Mouse (Mus musculus) neural tube, embryonic 15.5 days (tissue): ENCODE results near the gene Ush2a. TPM values are rescaled to one million over a fixed set of nuclear protein-coding genes. Genes with fewer than 3 reads are reported as not detected.

ENCODE experiments used
- ATAC-seq: fragments of 200-750 bp; cut with Nextera tagmentation; 2 replicates; pipeline ENCODE4 v1.8.0; 2017; ENCODE audit warnings: mild to moderate bottlenecking, moderate TSS enrichment, moderate library complexity; ENCODE audit not compliant: low FRiP score
- H3K27ac ChIP-seq: fragments of 300-500 bp; sonication (generic); replicated peaks from 2 replicates; pipeline ENCODE4 v1.5.1; 2015; ENCODE audit warnings: mild to moderate bottlenecking, inconsistent platforms
- H3K27me3 ChIP-seq: fragments of 300-500 bp; sonication (generic); replicated peaks from 2 replicates; pipeline ENCODE4 v1.6.1; 2015; ENCODE audit warnings: inconsistent platforms
- H3K36me3 ChIP-seq: fragments of 300-500 bp; sonication (generic); 2 replicates; pipeline ENCODE4 v1.6.1; 2015; ENCODE audit warnings: inconsistent platforms
- H3K4me1 ChIP-seq: fragments of 300-500 bp; sonication (generic); 2 replicates; pipeline ENCODE4 v1.6.1; 2015; ENCODE audit warnings: inconsistent platforms
- H3K4me2 ChIP-seq: fragments of 300-500 bp; sonication (generic); 2 replicates; pipeline ENCODE4 v1.6.1; 2015; ENCODE audit warnings: inconsistent platforms, mild to moderate bottlenecking, moderate library complexity
- H3K4me3 ChIP-seq: fragments of 300-500 bp; sonication (generic); replicated peaks from 2 replicates; pipeline ENCODE4 v1.5.1; 2015; ENCODE audit warnings: mild to moderate bottlenecking, inconsistent platforms
- H3K9ac ChIP-seq: fragments of 300-500 bp; sonication (generic); replicated peaks from 2 replicates; pipeline ENCODE4 v1.6.1; 2015; ENCODE audit warnings: mild to moderate bottlenecking, inconsistent platforms
- H3K9me3 ChIP-seq: fragments of 300-500 bp; sonication (generic); replicated peaks from 2 replicates; pipeline ENCODE4 v1.6.1; 2016; ENCODE audit warnings: inconsistent platforms
- WGBS: fragments of 180-500 bp; shearing (Covaris S2); methylation state at CpG from one replicate; pipeline ENCODE4 v1.1.7; 2015; ENCODE audit warnings: mixed read lengths; 5-methylcytosine and 5-hydroxymethylcytosine counted together
- polyA plus RNA-seq: library from polyadenylated mRNA; unstranded; fragments of >200 nt; fragmentation: Nextera tagmentation; extraction: Ambion mirVana; gene quantifications from 2 replicates; pipeline ENCODE4 v1.2.1, GENCODE M21; 2015

The Ush2a gene
- polyA plus RNA-seq, 1 experiment from 2014 or later, result 0.17 TPM

- H3K27ac ChIP-seq, result no peak overlapping the region
- no peak overlapping the region for H3K9ac ChIP-seq
- H3K9me3 ChIP-seq, result no peaks in the 10 kb centered on the region
- H3K27me3 ChIP-seq, result no peaks in the 10 kb centered on the region
- H3K36me3 ChIP-seq, result no peaks in the 10 kb centered on the region
- no peak overlapping the region for H3K4me3 ChIP-seq
- H3K4me1 ChIP-seq, result no peaks in the 10 kb centered on the region
- ATAC-seq, result no peak
- no peak overlapping the region for H3K4me2 ChIP-seq
Observed at GRCm38 (mm10) chr1:188854240-188854639, 592.4 kb downstream of the Ush2a start.

DNA sequence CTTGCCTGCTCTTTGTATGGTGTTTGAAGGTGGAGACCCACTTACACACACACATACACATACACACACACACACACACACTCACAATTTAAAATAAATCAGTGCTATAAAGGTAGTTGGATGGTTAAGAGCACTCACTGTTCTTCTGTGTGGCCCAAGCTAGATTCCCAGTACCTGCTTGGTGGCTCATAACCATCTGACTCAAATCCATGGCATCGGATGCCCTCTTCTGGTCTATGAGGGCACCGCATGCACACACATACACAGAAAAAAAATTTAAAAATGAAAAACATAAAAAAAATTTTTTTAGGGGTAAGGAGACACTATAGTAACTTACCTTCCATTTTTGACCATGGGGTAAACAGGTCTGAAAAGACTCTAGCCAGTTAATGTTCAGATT is 593.2 kb downstream of the Ush2a start:
- no peak overlapping the region for H3K4me2 ChIP-seq
- no peaks in the 10 kb centered on the region for H3K36me3 ChIP-seq
- no peak overlapping the region for H3K27ac ChIP-seq
- WGBS, result 98% methylated on average over 2 of the region's 2 CpGs
- no peak overlapping the region for H3K4me3 ChIP-seq
- H3K9ac ChIP-seq, result no peak overlapping the region
- no peaks in the 10 kb centered on the region for H3K27me3 ChIP-seq
- no peak for ATAC-seq
- no peaks in the 10 kb centered on the region for H3K4me1 ChIP-seq
- no peaks in the 10 kb centered on the region for H3K9me3 ChIP-seq

DNA sequence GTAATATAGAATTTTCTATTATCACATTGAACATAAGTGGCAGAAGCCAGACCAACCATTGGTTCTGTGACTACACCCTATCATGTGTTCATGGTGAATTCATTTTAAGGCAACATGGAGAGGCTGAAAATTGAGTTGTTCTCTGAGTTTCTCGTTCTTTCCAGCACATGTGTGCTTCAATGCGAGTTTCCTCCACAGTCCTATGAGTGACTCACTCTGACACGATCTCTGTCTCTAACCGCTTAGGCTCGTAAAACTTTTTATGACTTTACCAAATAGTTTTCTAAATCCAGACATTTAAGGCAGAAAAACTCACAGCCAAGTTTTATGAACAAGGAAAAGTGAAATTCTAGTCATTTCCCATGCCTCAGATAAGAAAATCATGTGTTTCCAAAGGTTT is 597.9 kb downstream of the Ush2a start:
- H3K27ac ChIP-seq, result no peak overlapping the region
- no peaks in the 10 kb centered on the region for H3K9me3 ChIP-seq
- ATAC-seq, result no peak
- no peak overlapping the region for H3K4me2 ChIP-seq
- H3K36me3 ChIP-seq, result no peaks in the 10 kb centered on the region
- H3K27me3 ChIP-seq, result no peaks in the 10 kb centered on the region
- H3K4me3 ChIP-seq, result no peak overlapping the region
- no peak overlapping the region for H3K9ac ChIP-seq
- H3K4me1 ChIP-seq, result no peaks in the 10 kb centered on the region
- 86% methylated on average over 5 of the region's 5 CpGs for WGBS

- no peak overlapping the region for H3K4me3 ChIP-seq
- no peak overlapping the region for H3K27ac ChIP-seq
- WGBS, result 36% methylated on average over 5 of the region's 5 CpGs
- H3K36me3 ChIP-seq, result no peaks in the 10 kb centered on the region
- ATAC-seq, result no peak
- no peak overlapping the region; the same call in 1 of the 2 replicates for H3K4me2 ChIP-seq
- H3K9me3 ChIP-seq, result no peaks in the 10 kb centered on the region
- no peak overlapping the region for H3K9ac ChIP-seq
- no peaks in the 10 kb centered on the region for H3K27me3 ChIP-seq
- H3K4me1 ChIP-seq, result peaks cover 8% of the 10 kb centered on the region
Observed at GRCm38 (mm10) chr1:188865881-188866280, 604.1 kb downstream of the Ush2a start.

DNA sequence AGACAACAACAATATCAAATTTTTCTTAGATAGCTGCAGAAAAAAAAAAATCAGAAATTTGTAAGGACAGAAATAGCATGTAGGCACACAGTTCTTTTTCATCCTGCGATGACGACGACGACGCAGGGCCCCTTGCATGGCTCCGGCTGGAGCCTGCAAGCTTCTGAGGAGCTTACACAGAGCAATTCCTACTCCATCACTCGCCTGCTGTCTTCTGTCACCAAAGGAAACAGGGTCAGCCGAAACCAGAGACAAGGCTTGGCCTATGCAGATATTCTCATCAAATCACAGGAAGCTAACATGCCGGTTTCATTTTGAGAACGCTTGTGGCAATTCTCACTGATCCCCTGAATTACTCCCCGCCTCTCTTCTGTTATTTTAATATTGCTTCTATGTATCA is 604.7 kb downstream of the Ush2a start:
- 78% methylated on average over 11 of the region's 11 CpGs for WGBS
- Histone ChIP-seq H3K27me3 (no peaks in the 10 kb centered on the region), H3K9ac (no peak overlapping the region), H3K4me3 (no peak overlapping the region), H3K4me1 (peaks cover 8% of the 10 kb centered on the region), H3K27ac (no peak overlapping the region), H3K36me3 (no peaks in the 10 kb centered on the region), H3K9me3 (no peaks in the 10 kb centered on the region), H3K4me2 (no peak overlapping the region; the same call in 1 of the 2 replicates)
- no peak for ATAC-seq

DNA sequence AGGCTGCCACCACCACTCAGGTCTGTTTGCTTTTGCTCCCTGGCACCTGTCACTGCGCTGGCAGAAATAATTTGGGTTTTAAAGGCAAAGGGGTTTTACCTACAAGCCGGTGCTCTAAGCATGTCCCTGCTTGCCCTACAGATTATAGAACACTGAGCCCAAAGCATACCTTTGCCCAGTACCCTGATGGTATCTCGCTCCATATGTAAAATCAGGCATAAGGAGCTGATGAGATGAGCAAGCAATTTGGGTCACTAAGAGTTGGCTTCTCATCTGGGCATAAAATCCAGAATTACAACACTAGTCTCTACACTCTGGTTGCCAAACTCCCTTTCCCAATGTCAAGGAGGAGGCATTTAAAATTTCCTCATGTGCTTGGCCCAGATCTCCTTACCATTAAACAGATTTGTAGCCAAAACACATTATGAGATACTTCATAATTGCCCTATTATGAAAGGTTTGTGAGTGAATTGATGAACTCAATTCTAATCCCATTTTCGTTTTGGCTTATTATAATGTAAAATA is 616.8 kb downstream of the Ush2a start:
- no peak overlapping the region for H3K4me3 ChIP-seq
- H3K36me3 ChIP-seq, result no peaks in the 10 kb centered on the region
- H3K27me3 ChIP-seq, result no peaks in the 10 kb centered on the region
- ATAC-seq, result no peak
- no peaks in the 10 kb centered on the region for H3K9me3 ChIP-seq
- WGBS, result 87% methylated on average over 4 of the region's 4 CpGs
- H3K4me2 ChIP-seq, result no peak overlapping the region
- H3K4me1 ChIP-seq, result no peaks in the 10 kb centered on the region
- H3K9ac ChIP-seq, result no peak overlapping the region
- no peak overlapping the region for H3K27ac ChIP-seq

- Histone ChIP-seq H3K4me1 (no peaks in the 10 kb centered on the region), H3K4me3 (no peak overlapping the region), H3K27ac (no peak overlapping the region), H3K36me3 (no peaks in the 10 kb centered on the region), H3K27me3 (no peaks in the 10 kb centered on the region), H3K9me3 (no peaks in the 10 kb centered on the region), H3K4me2 (no peak overlapping the region), H3K9ac (no peak overlapping the region)
- WGBS, result 52% methylated on average over 4 of the region's 4 CpGs
- ATAC-seq, result no peak
Observed at GRCm38 (mm10) chr1:188896906-188897551, 635.2 kb downstream of the Ush2a start.

GRCm38 (mm10) chr1:188904091-188904490 is 642.3 kb downstream of the Ush2a start:
- no peak overlapping the region for H3K4me3 ChIP-seq
- no peak overlapping the region for H3K27ac ChIP-seq
- 35% methylated on average over 10 of the region's 10 CpGs for WGBS
- H3K36me3 ChIP-seq, result no peaks in the 10 kb centered on the region
- no peaks in the 10 kb centered on the region for H3K9me3 ChIP-seq
- H3K9ac ChIP-seq, result no peak overlapping the region
- ATAC-seq, result no peak
- H3K27me3 ChIP-seq, result no peaks in the 10 kb centered on the region
- no peak overlapping the region for H3K4me2 ChIP-seq
- H3K4me1 ChIP-seq, result no peaks in the 10 kb centered on the region

GRCm38 (mm10) chr1:188906175-188906574 is 644.4 kb downstream of the Ush2a start:
- H3K36me3 ChIP-seq, result no peaks in the 10 kb centered on the region

DNA sequence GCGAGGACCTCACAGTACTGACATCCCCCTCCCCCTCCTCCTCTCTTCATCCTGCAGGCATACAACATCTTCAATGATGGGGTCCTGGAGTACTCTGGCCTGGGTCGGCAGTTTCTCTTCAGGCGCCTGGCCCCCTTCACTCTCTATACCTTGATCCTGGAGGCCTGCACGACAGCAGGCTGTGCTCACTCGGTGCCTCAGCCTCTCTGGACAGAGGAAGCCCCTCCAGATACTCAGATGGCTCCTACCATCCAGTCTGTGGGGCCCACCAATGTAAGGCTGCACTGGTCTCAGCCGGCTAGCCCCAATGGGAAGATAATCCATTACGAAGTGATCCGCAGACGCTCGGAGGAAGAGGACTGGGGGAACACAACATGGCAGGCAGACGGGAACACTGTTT is 648.8 kb downstream of the Ush2a start:
- no peak for ATAC-seq
- no peaks in the 10 kb centered on the region for H3K9me3 ChIP-seq
- no peak overlapping the region for H3K4me2 ChIP-seq
- H3K4me1 ChIP-seq, result no peaks in the 10 kb centered on the region
- WGBS, result 92% methylated on average over 11 of the region's 11 CpGs
- H3K27me3 ChIP-seq, result no peaks in the 10 kb centered on the region
- no peak overlapping the region for H3K4me3 ChIP-seq
- no peak overlapping the region for H3K27ac ChIP-seq
- no peak overlapping the region for H3K9ac ChIP-seq
- H3K36me3 ChIP-seq, result no peaks in the 10 kb centered on the region

More at GRCm38 (mm10) chr1:188906175-188906574, 644.4 kb downstream of the Ush2a start:
- Histone ChIP-seq H3K4me3 (no peak overlapping the region), H3K4me1 (no peaks in the 10 kb centered on the region), H3K27me3 (no peaks in the 10 kb centered on the region), H3K9ac (no peak overlapping the region), H3K9me3 (no peaks in the 10 kb centered on the region), H3K4me2 (no peak overlapping the region), H3K27ac (no peak overlapping the region)
- 90% methylated on average over 7 of the region's 7 CpGs for WGBS
- ATAC-seq, result no peak

DNA sequence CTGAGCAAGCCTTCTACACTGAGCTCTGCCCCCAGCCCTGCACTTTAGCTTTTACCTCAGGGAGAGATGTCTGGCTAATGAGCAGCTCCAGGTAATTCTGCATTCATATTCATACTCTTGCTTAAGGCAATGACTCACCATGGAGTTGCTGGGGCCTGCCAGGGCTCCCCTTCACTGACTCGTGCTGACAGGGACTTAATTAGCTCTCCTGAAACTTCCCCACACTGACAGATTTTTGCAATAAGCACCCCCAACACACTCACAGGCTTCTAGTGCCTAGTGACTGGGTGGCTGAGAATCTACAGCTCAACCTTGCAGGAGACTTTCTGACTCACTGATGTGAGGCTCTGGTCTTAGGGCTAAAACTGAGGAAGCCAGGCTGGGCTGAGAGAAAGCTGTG is 658.1 kb downstream of the Ush2a start:
- no peak for ATAC-seq
- no peak overlapping the region for H3K27ac ChIP-seq
- no peaks in the 10 kb centered on the region for H3K9me3 ChIP-seq
- no peak overlapping the region for H3K4me2 ChIP-seq
- no peaks in the 10 kb centered on the region for H3K4me1 ChIP-seq
- H3K4me3 ChIP-seq, result no peak overlapping the region
- no peak overlapping the region for H3K9ac ChIP-seq
- H3K27me3 ChIP-seq, result 0 out of 2 replicates have a peak, but pooled peaks cover 3% of the 10 kb centered on the region
- no peaks in the 10 kb centered on the region for H3K36me3 ChIP-seq
- 41% methylated on average over 1 of the region's 1 CpGs for WGBS

DNA sequence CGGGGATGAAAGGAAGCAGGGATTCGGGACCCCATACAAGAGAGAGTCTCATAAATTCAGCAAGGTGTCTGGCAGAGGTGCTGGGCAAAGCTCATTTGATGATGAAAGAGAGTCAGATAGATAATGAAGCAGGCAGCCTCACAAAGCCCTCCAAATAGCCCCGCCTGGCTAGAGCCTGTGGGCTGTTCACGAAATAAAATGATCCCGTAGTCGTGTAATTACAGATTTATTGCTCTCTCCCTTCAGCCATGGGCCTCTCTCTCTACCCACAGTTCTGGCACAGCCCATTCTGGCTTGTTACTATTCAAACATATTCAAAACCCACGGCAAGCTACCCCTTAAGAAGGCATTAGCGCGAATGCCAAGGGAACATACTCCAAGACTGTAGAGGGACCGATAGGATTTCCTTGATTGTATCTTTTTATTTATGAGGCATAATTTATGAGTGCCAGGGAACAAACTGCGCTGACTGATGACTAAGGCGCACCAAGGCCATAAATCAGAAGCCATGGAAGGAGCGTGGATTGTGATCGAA is 675.5 kb downstream of the Ush2a start:
- Histone ChIP-seq H3K27me3 (no peaks in the 10 kb centered on the region), H3K36me3 (no peaks in the 10 kb centered on the region), H3K4me2 (peak overlapping the region; percentile 44), H3K9ac (no peak overlapping the region), H3K4me3 (no peak overlapping the region), H3K27ac (no peak overlapping the region), H3K9me3 (no peaks in the 10 kb centered on the region), H3K4me1 (peaks cover 11% of the 10 kb centered on the region)
- ATAC-seq, result peak; percentile 41; the same call in 1 of the 2 replicates
- 17% methylated on average over 14 of the region's 14 CpGs for WGBS
